Mouse (Mus musculus) right cerebral cortex, adult 2 months (tissue): ENCODE measurements around the gene Tomt.

ENCODE experiments used
- DNase-seq, 2 experiments: peaks; one replicate each; pipeline ENCODE4 v3.0.0; 2021 to 2022; ENCODE audit warnings: low spot score in 2 of 2

Tomt gene

GRCm38 (mm10) chr7:101901969-101902368, 4.2 kb downstream of the Tomt start:
- no peak for DNase-seq

- DNase-seq = no peak
These were observed 5.6 kb downstream of the Tomt start for GRCm38 (mm10) chr7:101900331-101901097.

GRCm38 (mm10) chr7:101896104-101897066, 9.8 kb downstream of the Tomt start:
- peak; percentile 98 to 99 for DNase-seq

- DNase-seq = no peak
These were observed 10.5 kb downstream of the Tomt start for GRCm38 (mm10) chr7:101895695-101896094.

GRCm38 (mm10) chr7:101888460-101888859, 17.7 kb downstream of the Tomt start:
- no peak for DNase-seq

- DNase-seq = no peak
These were observed 19.9 kb downstream of the Tomt start for GRCm38 (mm10) chr7:101886274-101886673.

GRCm38 (mm10) chr7:101884160-101884559, 22.0 kb downstream of the Tomt start:
- DNase-seq = no peak

- DNase-seq = peak; percentile 30 to 44
These were observed 23.6 kb downstream of the Tomt start for GRCm38 (mm10) chr7:101882413-101883154.

- no peak for DNase-seq
These were observed 25.3 kb downstream of the Tomt start for GRCm38 (mm10) chr7:101880855-101881254.

GRCm38 (mm10) chr7:101875978-101876377, 30.2 kb downstream of the Tomt start:
- DNase-seq = no peak

GRCm38 (mm10) chr7:101871296-101871695, 34.9 kb downstream of the Tomt start:
- no peak for DNase-seq

- no peak for DNase-seq
These were observed 35.5 kb downstream of the Tomt start, which contains the start of gene Folr1 for GRCm38 (mm10) chr7:101870629-101871028. Gene Folr1 (minus strand): TSS chr7:101870788.

GRCm38 (mm10) chr7:101869163-101869500, 37.0 kb downstream of the Tomt start:
- no peak for DNase-seq

GRCm38 (mm10) chr7:101868241-101869162, 37.7 kb downstream of the Tomt start:
- no peak for DNase-seq

GRCm38 (mm10) chr7:101867482-101867881, 38.7 kb downstream of the Tomt start:
- DNase-seq = no peak

GRCm38 (mm10) chr7:101866491-101867265, 39.5 kb downstream of the Tomt start:
- no peak for DNase-seq

GRCm38 (mm10) chr7:101863415-101863814, 42.7 kb downstream of the Tomt start, which contains the start of gene Anapc15:
Gene Anapc15 (plus strand): TSS chr7:101863715.
- DNase-seq = no peak

GRCm38 (mm10) chr7:101862291-101862690, 43.9 kb downstream of the Tomt start:
- DNase-seq = no peak

GRCm38 (mm10) chr7:101860978-101861377, 45.2 kb downstream of the Tomt start:
- no peak for DNase-seq

- no peak for DNase-seq
These were observed 47.8 kb downstream of the Tomt start for GRCm38 (mm10) chr7:101858362-101858761.
